Mouse (Mus musculus) myocyte (in vitro differentiated cells): ENCODE measurements around the gene Adamts17. TPM values are rescaled to one million over a fixed set of nuclear protein-coding genes. Genes with fewer than 3 reads are reported as not detected.

Experiments
- H3K27me3 ChIP-seq: one replicate; pipeline ENCODE4 v1.6.1; 2011; ENCODE audit not compliant: control insufficient read depth, insufficient read depth, insufficient read length
- H3K36me3 ChIP-seq: one replicate; pipeline ENCODE4 v1.6.1; 2011; ENCODE audit not compliant: control insufficient read depth, insufficient read depth
- H3K4me2 ChIP-seq: one replicate; pipeline ENCODE4 v1.6.1; 2011; ENCODE audit warnings: low read depth, control low read depth
- H3K4me3 ChIP-seq: one replicate; pipeline ENCODE4 v1.5.1; 2011; ENCODE audit warnings: mild to moderate bottlenecking, control low read depth, moderate library complexity
- H3K79me2 ChIP-seq: one replicate; pipeline ENCODE4 v1.6.1; 2011; ENCODE audit not compliant: control insufficient read depth, insufficient read depth
- H3ac ChIP-seq: one replicate; pipeline ENCODE4 v1.6.1; 2011; ENCODE audit not compliant: control insufficient read depth, insufficient read length
- CEBPB ChIP-seq: IDR thresholded peaks from 2 replicates; pipeline ENCODE4 v1.6.1; 2011; ENCODE audit warnings: mild to moderate bottlenecking, moderate library complexity; ENCODE audit not compliant: poor library complexity, insufficient read depth, severe bottlenecking
- E2F4 ChIP-seq: IDR thresholded peaks from one replicate; pipeline ENCODE4 v1.6.1; 2011; ENCODE audit warnings: mild to moderate bottlenecking, control low read depth, moderate library complexity; ENCODE audit not compliant: insufficient read depth
- MAX ChIP-seq: IDR thresholded peaks from one replicate; pipeline ENCODE4 v1.6.1; 2011; ENCODE audit warnings: low read depth, mild to moderate bottlenecking, control low read depth
- MYOD1 ChIP-seq, 3 experiments: IDR thresholded peaks; one replicate each; pipeline ENCODE4 v1.6.1; 2011; ENCODE audit warnings: control low read depth in 2 of 3, low read depth in 2 of 3, mild to moderate bottlenecking in 2 of 3, moderate library complexity in 1 of 3; ENCODE audit not compliant: insufficient read length in 2 of 3, control insufficient read depth in 1 of 3
- MYOG ChIP-seq, 3 experiments: IDR thresholded peaks; one replicate each; pipeline ENCODE4 v1.6.1; 2011; ENCODE audit warnings: control low read depth in 2 of 3, low read depth in 2 of 3, mild to moderate bottlenecking in 2 of 3; ENCODE audit not compliant: insufficient read length in 2 of 3, control insufficient read depth in 1 of 3, insufficient read depth in 1 of 3
- POLR2A ChIP-seq: IDR thresholded peaks from one replicate; pipeline ENCODE4 v1.6.1; 2011; ENCODE audit warnings: low read depth, mild to moderate bottlenecking, control low read depth, moderate library complexity; ENCODE audit not compliant: insufficient read length
- POLR2AphosphoS2 ChIP-seq: IDR thresholded peaks from one replicate; pipeline ENCODE4 v1.6.1; 2011; ENCODE audit warnings: low read depth, control low read depth; ENCODE audit not compliant: insufficient read length
- REST ChIP-seq: IDR thresholded peaks from one replicate; pipeline ENCODE4 v1.6.1; 2011; ENCODE audit warnings: mild to moderate bottlenecking, control low read depth, moderate library complexity; ENCODE audit not compliant: insufficient read depth, insufficient read length
- SRF ChIP-seq: IDR thresholded peaks from one replicate; pipeline ENCODE4 v1.6.1; 2011; ENCODE audit warnings: low read depth; ENCODE audit not compliant: control insufficient read depth, insufficient read length
- TCF12 ChIP-seq: IDR thresholded peaks from one replicate; pipeline ENCODE4 v1.6.1; 2011; ENCODE audit warnings: mild to moderate bottlenecking, control low read depth; ENCODE audit not compliant: poor library complexity, insufficient read depth, severe bottlenecking
- TCF3 ChIP-seq: IDR thresholded peaks from one replicate; pipeline ENCODE4 v1.6.1; 2011; ENCODE audit warnings: low read depth, control low read depth; ENCODE audit not compliant: insufficient read length
- USF1 ChIP-seq: IDR thresholded peaks from one replicate; pipeline ENCODE4 v1.6.1; 2011; ENCODE audit warnings: low read depth, mild to moderate bottlenecking, control low read depth, moderate library complexity
- polyA plus RNA-seq: library from polyadenylated mRNA; unstranded; fragments of >200 nt; fragmentation: generic; extraction: Trizol; gene quantifications from one replicate; pipeline ENCODE4 v1.2.1, GENCODE M21; 2012; ENCODE audit warnings: missing spikeins

Gene Adamts17
- polyA plus RNA-seq, 1 experiment = 1.8 TPM

DNA sequence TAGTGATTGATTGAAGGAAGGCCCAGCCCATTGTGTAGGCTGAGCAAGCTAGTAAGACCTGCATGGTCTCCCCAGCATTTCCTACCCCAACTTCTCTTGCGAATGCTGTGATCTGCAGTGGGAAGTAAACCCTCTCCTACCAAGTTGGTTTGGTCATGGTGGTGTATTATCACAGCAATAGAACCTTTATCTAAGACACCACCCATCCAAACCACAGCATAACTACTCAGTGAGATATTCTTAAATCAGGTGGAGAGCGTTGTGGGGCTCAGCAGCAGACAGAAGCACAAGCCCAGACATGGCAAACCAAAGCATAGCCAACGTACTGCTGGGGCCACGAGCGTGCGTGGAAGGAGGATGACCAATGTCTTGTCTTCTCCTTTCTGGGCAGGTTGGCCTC lies 9.8 kb downstream of the Adamts17 start:
- H3K36me3 ChIP-seq = no peaks in the 10 kb centered on the region
- no peak for TF ChIP-seq TCF3
- no peak for TF ChIP-seq POLR2A
- no peak for TF ChIP-seq TCF12
- TF ChIP-seq CEBPB = no peak
- no peak for TF ChIP-seq POLR2AphosphoS2
- TF ChIP-seq REST = no peak
- no peak for TF ChIP-seq MYOG (IDR thresholded peaks at IDR 0.05; ENCODE audit: control insufficient read depth in 1 of 3, insufficient read depth in 1 of 3, insufficient read length in 2 of 3, low read depth in 2 of 3)
- TF ChIP-seq SRF = no peak
- TF ChIP-seq MAX = no peak
- no peak for TF ChIP-seq MYOD1 (IDR thresholded peaks at IDR 0.05; ENCODE audit: control insufficient read depth in 1 of 3, insufficient read length in 2 of 3, low read depth in 2 of 3)
- no peak for TF ChIP-seq USF1
- no peak for TF ChIP-seq E2F4
- no peak overlapping the region for H3ac ChIP-seq
- no peaks in the 10 kb centered on the region for H3K79me2 ChIP-seq
- H3K4me3 ChIP-seq = no peak overlapping the region
- no peak overlapping the region for H3K4me2 ChIP-seq
- H3K27me3 ChIP-seq = peaks cover 16% of the 10 kb centered on the region

DNA sequence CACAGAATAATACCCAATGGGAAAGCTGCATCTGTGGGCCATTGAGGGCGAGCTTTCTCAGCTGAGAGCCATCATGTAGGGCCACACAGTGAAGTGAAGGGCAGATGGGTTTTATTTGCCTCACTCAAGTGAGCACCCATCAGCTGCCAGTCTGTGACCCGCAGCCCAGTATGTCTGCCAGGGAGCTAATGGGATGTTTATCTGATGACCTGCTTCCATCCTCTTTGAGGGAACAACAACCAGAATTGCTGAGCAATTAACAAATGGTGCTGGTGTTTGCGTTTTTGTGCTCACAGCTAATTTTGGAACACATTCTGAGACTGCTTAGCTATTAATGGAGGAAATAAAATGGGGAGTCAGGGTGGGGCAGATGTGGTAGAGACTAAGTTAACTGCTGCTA lies 12.6 kb downstream of the Adamts17 start:
- Histone ChIP-seq H3K4me2 (no peak overlapping the region), H3K27me3 (peaks cover 9% of the 10 kb centered on the region), H3K36me3 (no peaks in the 10 kb centered on the region), H3K79me2 (no peaks in the 10 kb centered on the region), H3ac (no peak overlapping the region), H3K4me3 (no peak overlapping the region)
- TF ChIP-seq SRF (no peak), REST (no peak), POLR2AphosphoS2 (no peak), USF1 (no peak), POLR2A (no peak), MYOD1 (IDR thresholded peaks at IDR 0.05; ENCODE audit: control insufficient read depth in 1 of 3, insufficient read length in 2 of 3, low read depth in 2 of 3) (no peak), MAX (no peak), E2F4 (no peak)

DNA sequence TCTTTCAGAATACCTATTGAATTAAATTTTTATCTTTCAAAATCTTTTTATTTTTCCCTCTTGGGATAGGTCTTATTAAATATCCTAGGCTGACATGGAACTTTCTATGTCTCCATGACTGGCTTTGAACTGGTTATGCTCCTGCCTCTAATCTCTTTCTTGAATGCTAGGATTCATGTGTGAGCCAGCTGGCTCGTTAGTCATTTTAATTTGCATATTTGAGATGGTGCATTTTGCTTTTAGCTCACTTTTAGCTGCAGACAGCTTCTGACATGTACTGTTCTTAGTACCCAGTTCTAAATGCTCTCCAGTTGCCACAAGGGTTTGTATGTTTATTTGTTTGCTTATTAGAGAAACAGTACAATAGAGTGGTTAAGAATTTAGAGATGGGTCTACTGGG lies 18.1 kb downstream of the Adamts17 start:
- H3K4me2 ChIP-seq = no peak overlapping the region
- TF ChIP-seq POLR2AphosphoS2 (no peak), E2F4 (no peak), MYOG (IDR thresholded peaks at IDR 0.05; ENCODE audit: control insufficient read depth in 1 of 3, insufficient read depth in 1 of 3, insufficient read length in 2 of 3, low read depth in 2 of 3) (no peak), TCF12 (no peak), SRF (no peak), TCF3 (no peak), REST (no peak), POLR2A (no peak), MYOD1 (IDR thresholded peaks at IDR 0.05; ENCODE audit: control insufficient read depth in 1 of 3, insufficient read length in 2 of 3, low read depth in 2 of 3) (no peak)
- H3K79me2 ChIP-seq = no peaks in the 10 kb centered on the region
- peaks cover 5% of the 10 kb centered on the region for H3K27me3 ChIP-seq
- no peak overlapping the region for H3ac ChIP-seq
- no peaks in the 10 kb centered on the region for H3K36me3 ChIP-seq
- no peak overlapping the region for H3K4me3 ChIP-seq

DNA sequence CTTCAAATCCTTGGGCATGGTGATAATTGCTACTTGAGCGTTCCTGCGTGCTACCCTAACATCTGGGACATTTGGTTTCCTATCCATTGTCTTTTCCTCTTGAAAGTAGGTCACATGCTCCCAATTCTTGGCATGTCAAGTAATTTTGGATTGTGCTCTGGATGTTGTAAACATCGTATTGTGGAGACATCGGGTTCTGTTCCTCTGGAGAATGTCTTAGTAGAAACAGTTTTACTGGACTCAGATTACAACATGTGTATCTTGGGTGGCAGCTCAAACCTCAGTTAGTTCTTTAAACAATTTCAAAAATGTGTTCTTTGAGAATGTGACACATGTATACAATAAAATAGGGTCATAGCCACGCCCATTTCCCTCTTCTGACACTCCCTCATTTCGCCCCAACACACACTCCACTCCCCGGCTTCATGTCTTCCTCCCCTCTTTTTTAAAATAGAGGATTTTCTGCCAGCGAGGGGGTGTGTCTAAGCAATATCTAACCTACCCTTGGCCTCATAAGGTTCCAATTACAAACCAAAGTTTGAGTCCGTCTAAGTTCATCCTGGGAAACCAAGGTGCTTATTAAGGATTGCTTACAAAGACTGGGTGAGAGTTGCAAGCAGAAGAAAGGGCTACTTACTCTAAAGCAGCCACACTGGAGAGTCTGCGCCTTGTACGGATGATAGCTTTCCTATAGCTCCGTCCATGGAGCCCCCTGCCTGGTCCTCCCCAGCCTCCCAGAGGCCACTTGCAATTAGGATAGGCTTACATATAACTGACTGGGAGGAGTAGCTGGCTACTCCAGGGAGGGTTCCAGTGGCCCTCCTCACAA lies 18.9 kb downstream of the Adamts17 start:
- no peaks in the 10 kb centered on the region for H3K36me3 ChIP-seq
- H3K79me2 ChIP-seq = no peaks in the 10 kb centered on the region
- TF ChIP-seq POLR2A (no peak), MYOG (IDR thresholded peaks at IDR 0.05; ENCODE audit: control insufficient read depth in 1 of 3, insufficient read depth in 1 of 3, insufficient read length in 2 of 3, low read depth in 2 of 3) (no peak), TCF3 (no peak), MYOD1 (IDR thresholded peaks at IDR 0.05; ENCODE audit: control insufficient read depth in 1 of 3, insufficient read length in 2 of 3, low read depth in 2 of 3) (no peak), E2F4 (no peak), REST (no peak), CEBPB (no peak), TCF12 (no peak), USF1 (no peak), MAX (no peak), POLR2AphosphoS2 (no peak), SRF (no peak)
- peaks cover 5% of the 10 kb centered on the region for H3K27me3 ChIP-seq
- no peak overlapping the region for H3K4me3 ChIP-seq
- no peak overlapping the region for H3ac ChIP-seq
- H3K4me2 ChIP-seq = no peak overlapping the region

DNA sequence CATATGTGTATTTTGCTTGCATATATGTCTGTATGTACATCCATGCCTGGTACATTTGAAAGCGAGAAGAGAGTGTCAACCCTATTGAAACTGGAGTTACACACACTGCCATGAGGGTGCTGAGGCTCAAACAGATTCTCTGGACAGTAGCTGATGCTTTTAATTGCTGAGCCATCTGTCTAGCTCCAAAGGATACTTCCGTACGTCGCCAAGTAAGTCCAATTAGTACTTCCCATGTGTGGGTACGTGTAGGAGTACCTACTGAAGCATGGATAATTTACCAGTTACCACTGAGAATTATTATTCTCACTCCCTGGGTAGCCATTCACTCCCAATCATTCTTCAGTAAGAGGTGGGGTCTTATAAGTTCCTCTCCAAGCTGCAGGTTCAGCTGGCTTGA lies 19.7 kb downstream of the Adamts17 start:
- H3ac ChIP-seq = no peak overlapping the region
- TF ChIP-seq POLR2AphosphoS2 = no peak
- TF ChIP-seq CEBPB = no peak
- TF ChIP-seq TCF12 = no peak
- TF ChIP-seq MAX = no peak
- no peak for TF ChIP-seq SRF
- TF ChIP-seq USF1 = no peak
- TF ChIP-seq MYOD1 (IDR thresholded peaks at IDR 0.05; ENCODE audit: control insufficient read depth in 1 of 3, insufficient read length in 2 of 3, low read depth in 2 of 3) = no peak
- no peak for TF ChIP-seq TCF3
- no peak for TF ChIP-seq POLR2A
- no peak for TF ChIP-seq E2F4
- TF ChIP-seq REST = no peak
- no peaks in the 10 kb centered on the region for H3K79me2 ChIP-seq
- H3K4me2 ChIP-seq = no peak overlapping the region
- no peaks in the 10 kb centered on the region for H3K36me3 ChIP-seq
- H3K4me3 ChIP-seq = no peak overlapping the region
- H3K27me3 ChIP-seq = peaks cover under 1% of the 10 kb centered on the region
